In genomic region chr11:107339224-107339805, GRCm38 (mm10) we compare ENCODE assay signal across 9 mouse cellular contexts.
DNase-seq lines count a peak whose midpoint lies in the region; ATAC-seq and TF ChIP-seq lines count a peak whose summit lies in the region.
"Had no signal": no experiment of that assay in that cellular context is flagged by ENCODE, and none has a peak within 500 bp of the region (broad histone marks: within the 10 kb centered on the region; RNA-seq: fewer than 3 reads in every experiment).

No protein-coding gene starts in this region.

- no peak overlapping the region for H3K4me2 ChIP-seq in hindbrain, postnatal 0 days (ENCODE audit: low read depth, low read length)
- H3K4me2 ChIP-seq in hindbrain, embryonic 13.5 days = no peak overlapping the region
- H3K4me2 ChIP-seq in forebrain, postnatal 0 days (ENCODE audit: low read depth) = no peak overlapping the region
- H3K4me2 ChIP-seq: lung, embryonic 15.5 days had no signal

- no peak overlapping the region for H3K27ac ChIP-seq in hindbrain, postnatal 0 days
- H3K27ac ChIP-seq in hindbrain, embryonic 13.5 days = no peak overlapping the region
- H3K27ac ChIP-seq in forebrain, postnatal 0 days (ENCODE audit: low read depth, low read length) = no peak overlapping the region
- H3K27ac ChIP-seq: lung, embryonic 15.5 days had no signal

- WGBS in hindbrain, postnatal 0 days = 65% methylated on average over 7 of the region's 7 CpGs
- 70% methylated on average over 7 of the region's 7 CpGs for WGBS in hindbrain, embryonic 13.5 days
- WGBS in forebrain, postnatal 0 days = 66% methylated on average over 7 of the region's 7 CpGs

- DNase-seq in hindbrain, postnatal 0 days (ENCODE audit: low spot score) = peak; percentile 57
- peak; percentile 75 for DNase-seq in ZHBTc4 (ENCODE audit: low read depth, low spot score)
- peak; percentile 46 to 47 for DNase-seq in cerebellum, postnatal 36 days
- DNase-seq in lung, postnatal 36 days = peak; percentile 76
- no peak for DNase-seq in frontal cortex, postnatal 36 days (ENCODE audit: low spot score in 2 of 2)
- DNase-seq in forebrain, postnatal 0 days = no peak
- DNase-seq in layer of hippocampus, postnatal 25 days (ENCODE audit: extremely low spot score in 1 of 2, low spot score in 1 of 2) = no peak

- no peaks in the 10 kb centered on the region for H3K27me3 ChIP-seq in hindbrain, postnatal 0 days (ENCODE audit: insufficient read depth, low read length)
- no peaks in the 10 kb centered on the region for H3K27me3 ChIP-seq in hindbrain, embryonic 13.5 days
- H3K27me3 ChIP-seq in forebrain, postnatal 0 days (ENCODE audit: insufficient read depth, low read length) = no peaks in the 10 kb centered on the region
- H3K27me3 ChIP-seq: lung, embryonic 15.5 days had no signal

- H3K36me3 ChIP-seq in hindbrain, postnatal 0 days (ENCODE audit: insufficient read depth, low read length) = no peaks in the 10 kb centered on the region
- peaks cover 7% of the 10 kb centered on the region; the same call in 1 of the 2 replicates for H3K36me3 ChIP-seq in hindbrain, embryonic 13.5 days
- H3K36me3 ChIP-seq in forebrain, postnatal 0 days (ENCODE audit: insufficient read depth) = no peaks in the 10 kb centered on the region
- H3K36me3 ChIP-seq: lung, embryonic 15.5 days had no signal

- TF ChIP-seq CTCF in hindbrain, postnatal 0 days (IDR thresholded peaks at IDR 0.05; ENCODE audit: low read depth) = no peak
- no peak for TF ChIP-seq CTCF in forebrain, postnatal 0 days (IDR thresholded peaks at IDR 0.05; ENCODE audit: low read depth)

- no peaks in the 10 kb centered on the region for H3K9me3 ChIP-seq in hindbrain, postnatal 0 days (ENCODE audit: low read length)
- H3K9me3 ChIP-seq in hindbrain, embryonic 13.5 days = no peaks in the 10 kb centered on the region
- H3K9me3 ChIP-seq in forebrain, postnatal 0 days (ENCODE audit: low read length) = no peaks in the 10 kb centered on the region
- H3K9me3 ChIP-seq: lung, embryonic 15.5 days had no signal

- H3K9ac ChIP-seq in hindbrain, postnatal 0 days (replicated peaks; ENCODE audit: low read length) = no peak overlapping the region
- H3K9ac ChIP-seq in hindbrain, embryonic 13.5 days = no peak overlapping the region
- no peak overlapping the region for H3K9ac ChIP-seq in forebrain, postnatal 0 days
- H3K9ac ChIP-seq: lung, embryonic 15.5 days had no signal

- no peak overlapping the region for H3K4me3 ChIP-seq in hindbrain, postnatal 0 days (ENCODE audit: low read length)
- no peak overlapping the region for H3K4me3 ChIP-seq in hindbrain, embryonic 13.5 days
- no peak overlapping the region for H3K4me3 ChIP-seq in forebrain, postnatal 0 days (ENCODE audit: low read depth, low read length)
- H3K4me3 ChIP-seq: lung, embryonic 15.5 days had no signal

- H3K4me1 ChIP-seq in hindbrain, postnatal 0 days (ENCODE audit: insufficient read depth, low read length) = peaks cover 18% of the 10 kb centered on the region; the same call in 1 of the 2 replicates
- peaks cover 37% of the 10 kb centered on the region for H3K4me1 ChIP-seq in hindbrain, embryonic 13.5 days (replicated peaks)
- H3K4me1 ChIP-seq in forebrain, postnatal 0 days (ENCODE audit: insufficient read depth) = no peaks in the 10 kb centered on the region

- no peak for ATAC-seq in hindbrain, postnatal 0 days
- no peak for ATAC-seq in hindbrain, embryonic 13.5 days (ENCODE audit: low FRiP score)
- no peak for ATAC-seq in forebrain, postnatal 0 days

Comparison
In these comparisons a context has a peak if more than half of its experiments do, and no peak if none do; other contexts are left out.
1. DNase-seq: peak in hindbrain, postnatal 0 days (single experiment), ZHBTc4 (single experiment), cerebellum, postnatal 36 days (2 of 2) and lung, postnatal 36 days (single experiment); none in frontal cortex, postnatal 36 days (0 of 2), forebrain, postnatal 0 days (single experiment) and layer of hippocampus, postnatal 25 days (0 of 2).